Mouse (Mus musculus) midbrain, embryonic 16.5 days (tissue): ENCODE results near the gene Esyt2. TPM values are rescaled to one million over a fixed set of nuclear protein-coding genes. Genes with fewer than 3 reads are reported as not detected.

Experiments
- ATAC-seq: fragments of 200-750 bp; cut with Nextera tagmentation; 2 replicates; pipeline ENCODE4 v1.8.0; 2017; ENCODE audit warnings: moderate TSS enrichment
- H3K27ac ChIP-seq: fragments of 300-500 bp; sonication (generic); 2 replicates; pipeline ENCODE4 v1.5.1; 2014; ENCODE audit warnings: mild to moderate bottlenecking, low read length, mixed read lengths
- H3K27me3 ChIP-seq: fragments of 300-500 bp; sonication (generic); 2 replicates; pipeline ENCODE4 v1.6.1; 2014; ENCODE audit warnings: low read depth, low read length, mixed read lengths; ENCODE audit not compliant: control insufficient read depth, insufficient read depth
- H3K36me3 ChIP-seq: fragments of 300-500 bp; sonication (generic); 2 replicates; pipeline ENCODE4 v1.6.1; 2014; ENCODE audit warnings: mild to moderate bottlenecking, low read length, moderate library complexity, mixed read lengths; ENCODE audit not compliant: control insufficient read depth, insufficient read depth
- H3K4me1 ChIP-seq: fragments of 300-500 bp; sonication (generic); 2 replicates; pipeline ENCODE4 v1.6.1; 2014; ENCODE audit warnings: mild to moderate bottlenecking, low read length, mixed read lengths; ENCODE audit not compliant: control insufficient read depth, insufficient read depth
- H3K4me2 ChIP-seq: fragments of 300-500 bp; sonication (generic); 2 replicates; pipeline ENCODE4 v1.6.1; 2014; ENCODE audit warnings: mild to moderate bottlenecking, low read length, mixed read lengths
- H3K4me3 ChIP-seq: fragments of 300-500 bp; sonication (generic); 2 replicates; pipeline ENCODE4 v1.5.1; 2014; ENCODE audit warnings: low read depth, mild to moderate bottlenecking, low read length, moderate library complexity, mixed read lengths
- H3K9ac ChIP-seq: fragments of 300-500 bp; sonication (generic); 2 replicates; pipeline ENCODE4 v1.6.1; 2014; ENCODE audit warnings: low read depth, low read length, mixed read lengths
- H3K9me3 ChIP-seq: fragments of 300-500 bp; sonication (generic); replicated peaks from 2 replicates; pipeline ENCODE4 v1.6.1; 2014; ENCODE audit warnings: mild to moderate bottlenecking, low read length, mixed read lengths; ENCODE audit not compliant: control insufficient read depth, poor library complexity, severe bottlenecking
- WGBS: fragments of 180-500 bp; shearing (Covaris S2); extraction: QIAGEN DNeasy Blood & Tissue Kit; methylation state at CpG from one replicate; pipeline ENCODE4 v1.1.7; 2014; 5-methylcytosine and 5-hydroxymethylcytosine counted together
- microRNA-seq: library from miRNA; unstranded; fragments of <30 nt; microRNA quantifications from one replicate; pipeline ENCODE4, GENCODE M21; 2017
- polyA plus RNA-seq: library from polyadenylated mRNA; unstranded; fragments of >200 nt; fragmentation: Nextera tagmentation; extraction: Ambion mirVana; gene quantifications from 2 replicates; pipeline ENCODE4 v1.2.1, GENCODE M21; 2015

Gene Esyt2
- polyA plus RNA-seq, 1 experiment from 2014 or later = 12.1 TPM

DNA sequence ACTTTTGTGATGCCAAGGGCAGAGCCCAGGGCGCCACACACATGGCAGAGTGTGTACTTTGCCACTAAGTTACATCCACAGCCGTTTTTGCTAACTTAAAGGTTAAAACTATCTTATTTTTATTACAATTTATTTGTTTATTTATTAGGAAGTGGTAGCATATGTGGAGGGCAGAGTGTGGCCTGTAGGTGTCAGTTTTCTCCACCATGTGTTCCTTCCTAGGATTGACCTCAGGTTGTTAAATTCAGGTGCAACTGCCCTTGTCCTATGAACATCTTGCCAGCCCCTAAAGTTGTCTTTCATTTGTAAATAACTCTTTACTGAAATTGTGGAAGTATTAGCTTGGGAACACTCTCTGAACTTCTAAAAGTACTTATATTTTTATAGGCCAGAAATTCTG is 144.4 kb downstream of the Esyt2 start:
- H3K4me2 ChIP-seq = no peak overlapping the region
- H3K27ac ChIP-seq = no peak overlapping the region
- no peaks in the 10 kb centered on the region for H3K4me1 ChIP-seq
- no peaks in the 10 kb centered on the region for H3K27me3 ChIP-seq
- H3K9me3 ChIP-seq = no peaks in the 10 kb centered on the region
- no peak for ATAC-seq
- no peaks in the 10 kb centered on the region for H3K36me3 ChIP-seq
- no peak overlapping the region for H3K4me3 ChIP-seq
- 88% methylated on average over 2 of the region's 2 CpGs for WGBS
- no peak overlapping the region for H3K9ac ChIP-seq

DNA sequence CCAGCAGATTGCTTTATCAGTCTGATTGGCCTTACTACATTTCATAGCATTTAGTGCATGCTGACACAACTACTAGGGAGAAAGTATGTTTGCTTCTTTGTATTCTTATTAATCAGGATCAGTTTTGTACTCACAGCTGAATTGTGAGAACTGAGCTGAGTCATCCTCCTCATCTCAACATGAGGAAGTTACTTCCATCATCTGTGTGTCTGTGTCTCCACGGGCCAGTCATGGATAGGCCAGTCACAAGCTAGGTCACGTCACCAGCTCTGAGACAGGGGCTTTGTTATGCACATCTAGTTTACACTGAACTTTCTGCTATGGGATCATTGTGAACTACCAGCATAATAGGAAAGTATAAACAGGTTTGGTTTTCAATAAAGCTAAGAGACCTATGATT is 152.7 kb downstream of the Esyt2 start:
- H3K9ac ChIP-seq = no peak overlapping the region
- H3K4me3 ChIP-seq = no peak overlapping the region
- no peak overlapping the region for H3K4me2 ChIP-seq
- WGBS = 95% methylated on average over 2 of the region's 2 CpGs
- H3K9me3 ChIP-seq = no peaks in the 10 kb centered on the region
- H3K27me3 ChIP-seq = no peaks in the 10 kb centered on the region
- no peak for ATAC-seq
- H3K27ac ChIP-seq = no peak overlapping the region
- H3K36me3 ChIP-seq = no peaks in the 10 kb centered on the region
- H3K4me1 ChIP-seq = no peaks in the 10 kb centered on the region

DNA sequence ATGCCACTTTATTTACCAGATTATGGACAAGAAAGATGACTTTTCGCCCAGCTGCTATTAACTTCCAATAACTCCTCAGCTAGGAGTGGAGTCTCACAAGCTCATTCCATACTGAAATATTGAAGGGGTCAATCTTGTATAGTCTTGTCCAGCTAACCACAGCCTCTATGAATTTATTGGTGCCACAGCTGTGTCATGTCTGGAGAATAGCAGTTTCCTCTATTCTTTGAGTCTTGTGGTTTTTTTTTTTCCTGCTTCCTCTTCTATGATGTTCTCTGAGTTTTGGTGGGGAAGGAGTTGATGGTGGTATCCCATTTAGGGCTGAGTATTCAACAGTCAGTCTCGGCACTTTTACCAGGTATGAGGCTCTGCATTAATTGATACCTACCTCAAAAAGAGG is 154.2 kb downstream of the Esyt2 start:
- no peak overlapping the region for H3K4me2 ChIP-seq
- WGBS = 97% methylated on average over 2 of the region's 2 CpGs
- no peaks in the 10 kb centered on the region for H3K4me1 ChIP-seq
- no peaks in the 10 kb centered on the region for H3K9me3 ChIP-seq
- no peak overlapping the region for H3K27ac ChIP-seq
- no peak overlapping the region for H3K4me3 ChIP-seq
- H3K27me3 ChIP-seq = no peaks in the 10 kb centered on the region
- H3K36me3 ChIP-seq = peaks cover 2% of the 10 kb centered on the region; the same call in 1 of the 2 replicates
- H3K9ac ChIP-seq = no peak overlapping the region
- ATAC-seq = no peak

DNA sequence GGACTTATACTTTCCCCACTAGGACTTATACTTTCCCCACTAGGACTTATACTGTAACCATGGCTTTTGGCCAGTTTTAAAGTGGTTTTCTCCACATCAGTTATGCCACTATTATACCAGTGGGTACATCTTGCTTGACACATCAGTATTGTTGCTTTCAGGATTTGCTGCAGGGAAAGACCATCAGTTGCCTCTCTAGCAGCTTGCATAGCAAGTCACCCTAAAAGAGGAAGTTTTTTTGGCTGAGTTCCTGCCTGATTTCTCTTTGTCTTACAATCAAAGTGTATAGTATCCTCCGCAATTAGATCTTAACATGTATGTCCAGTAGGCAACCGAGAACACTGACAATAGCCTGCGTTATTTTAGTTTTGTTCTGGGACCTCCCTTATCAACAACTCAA is 155.1 kb downstream of the Esyt2 start:
- no peak overlapping the region for H3K4me2 ChIP-seq
- no peak overlapping the region for H3K27ac ChIP-seq
- WGBS = 89% methylated on average over 3 of the region's 3 CpGs
- H3K9ac ChIP-seq = no peak overlapping the region
- H3K36me3 ChIP-seq = peaks cover 2% of the 10 kb centered on the region; the same call in 1 of the 2 replicates
- H3K4me3 ChIP-seq = no peak overlapping the region
- no peaks in the 10 kb centered on the region for H3K4me1 ChIP-seq
- ATAC-seq = no peak
- H3K27me3 ChIP-seq = no peaks in the 10 kb centered on the region
- H3K9me3 ChIP-seq = no peaks in the 10 kb centered on the region

DNA sequence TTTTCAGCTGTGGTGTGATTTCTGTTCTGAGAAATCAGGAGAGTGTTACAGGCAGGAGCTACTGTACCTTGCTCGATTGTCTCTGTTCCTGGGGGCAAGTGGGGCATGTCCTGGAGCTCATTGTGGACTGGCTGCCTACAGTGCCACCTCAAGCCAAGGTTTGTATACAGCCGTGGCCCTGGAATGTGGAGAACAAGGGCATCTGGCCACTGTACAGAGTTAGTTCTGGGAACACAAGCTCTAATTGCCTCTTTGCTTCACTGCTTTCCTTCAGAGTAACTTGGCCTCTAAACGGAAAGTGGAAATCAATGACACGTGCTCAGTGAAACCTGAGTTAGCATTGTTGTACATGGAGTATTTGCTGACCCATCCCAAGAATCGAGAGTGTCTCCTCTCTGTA is 157.6 kb downstream of the Esyt2 start:
- Histone ChIP-seq H3K9me3 (no peaks in the 10 kb centered on the region), H3K36me3 (peaks cover 2% of the 10 kb centered on the region; the same call in 1 of the 2 replicates), H3K9ac (no peak overlapping the region), H3K4me2 (no peak overlapping the region), H3K27ac (no peak overlapping the region), H3K27me3 (no peaks in the 10 kb centered on the region), H3K4me3 (no peak overlapping the region), H3K4me1 (no peaks in the 10 kb centered on the region)
- ATAC-seq = no peak
- WGBS = 92% methylated on average over 5 of the region's 5 CpGs

Small RNA genes within 50 kb of the gene (microRNA-seq; reads per million reads assigned to microRNA genes)
- not detected for gene Gm23190

Other genes starting within 250 kb of the Esyt2 start
- 55.0 and 57.7 TPM in 2 replicates for gene Zfp386, start 233.5 kb upstream of the Esyt2 start, polyA plus RNA-seq
- 0.61 and 1.3 TPM in 2 replicates for gene Vipr2, start 203.5 kb upstream of the Esyt2 start, polyA plus RNA-seq
- gene Wdr60, start 18.2 kb upstream of the Esyt2 start, polyA plus RNA-seq = 20.8 and 21.1 TPM in 2 replicates
- gene Gm11027, start 5.8 kb upstream of the Esyt2 start, polyA plus RNA-seq = not detected in 2 replicates
- gene Ncapg2, start 124.2 kb downstream of the Esyt2 start, polyA plus RNA-seq = 6.2 and 8.9 TPM in 2 replicates
- 15.6 and 17.6 TPM in 2 replicates for gene Ptprn2, start 204.5 kb downstream of the Esyt2 start, polyA plus RNA-seq